Mouse (Mus musculus): ENCODE measurements around the gene Cnot1.
A peak's percentile ranks its signal among the peaks of the same experiment; 100 is the strongest.

DNA sequence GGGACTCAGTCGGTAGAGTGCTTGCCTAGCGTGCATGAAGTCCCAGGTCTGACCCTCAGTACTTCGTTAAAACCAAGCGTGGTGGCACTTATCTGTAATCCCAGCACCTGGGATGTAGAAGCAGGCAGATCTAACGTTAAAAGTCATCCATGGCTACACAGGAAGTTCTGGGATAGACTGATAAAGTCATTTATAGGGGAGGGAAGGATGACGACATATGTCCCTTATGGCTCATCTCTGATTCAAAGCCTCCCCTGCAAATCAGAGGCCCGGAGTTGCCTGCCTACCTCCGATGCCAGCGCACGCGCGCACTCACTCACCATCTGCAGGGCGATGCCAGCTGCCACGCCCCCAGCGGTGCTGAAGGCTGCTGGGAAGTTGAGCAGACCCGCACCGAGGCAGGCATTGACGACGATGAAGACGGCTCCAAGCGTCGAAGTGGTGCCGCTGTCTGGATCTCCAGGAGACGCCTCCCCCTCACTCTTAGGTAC, 40.8 kb upstream of the Cnot1 start:
- TF ChIP-seq CTCF (IDR thresholded peaks at IDR 0.05; ENCODE audit: low read depth) (no peak), EP300 (IDR thresholded peaks at IDR 0.05; ENCODE audit: low read depth) (peak; percentile 56; the same call in 1 of the 2 replicates)
